In genomic region chr12:70129105-70129504, GRCm38 (mm10) we compare ENCODE assay signal across 12 mouse cellular contexts. TPM values are rescaled to one million over a fixed set of nuclear protein-coding genes. Genes with fewer than 3 reads are reported as not detected.
DNase-seq lines count a peak whose midpoint lies in the region; ATAC-seq and TF ChIP-seq lines count a peak whose summit lies in the region.
"Had no signal": no experiment of that assay in that cellular context is flagged by ENCODE, and none has a peak within 500 bp of the region (broad histone marks: within the 10 kb centered on the region; RNA-seq: fewer than 3 reads in every experiment).

No protein-coding gene starts in this region.

- TF ChIP-seq EP300 in liver, postnatal 0 days (IDR thresholded peaks at IDR 0.05; ENCODE audit: low read depth) = no peak

- H3K27me3 ChIP-seq in liver, postnatal 0 days (ENCODE audit: insufficient read depth, low read length) = no peaks in the 10 kb centered on the region
- H3K27me3 ChIP-seq in liver, embryonic 11.5 days (replicated peaks; ENCODE audit: control insufficient read depth, insufficient read depth, low read length) = no peaks in the 10 kb centered on the region; the same call in 1 of the 2 replicates
- H3K27me3 ChIP-seq in forebrain, embryonic 13.5 days = 0 out of 2 replicates have a peak, but pooled peaks cover 2% of the 10 kb centered on the region
- H3K27me3 ChIP-seq: embryonic facial prominence, embryonic 15.5 days; hindbrain, embryonic 15.5 days had no signal

- no peak overlapping the region for H3K27ac ChIP-seq in liver, postnatal 0 days (ENCODE audit: low read depth)
- no peak overlapping the region for H3K27ac ChIP-seq in liver, embryonic 11.5 days (ENCODE audit: low read depth, low read length)
- H3K27ac ChIP-seq in forebrain, embryonic 13.5 days = no peak overlapping the region
- H3K27ac ChIP-seq: embryonic facial prominence, embryonic 15.5 days; hindbrain, embryonic 15.5 days had no signal

- H3K4me1 ChIP-seq in liver, postnatal 0 days (ENCODE audit: insufficient read depth) = no peaks in the 10 kb centered on the region
- no peaks in the 10 kb centered on the region for H3K4me1 ChIP-seq in liver, embryonic 11.5 days (replicated peaks; ENCODE audit: control insufficient read depth, insufficient read depth, low read length)
- H3K4me1 ChIP-seq in forebrain, embryonic 13.5 days = no peaks in the 10 kb centered on the region
- H3K4me1 ChIP-seq: embryonic facial prominence, embryonic 15.5 days had no signal

- TF ChIP-seq CTCF in liver, postnatal 0 days (IDR thresholded peaks at IDR 0.05; ENCODE audit: low read depth) = peak; percentile 48

- H3K9me3 ChIP-seq in liver, postnatal 0 days (ENCODE audit: low read length) = no peaks in the 10 kb centered on the region
- H3K9me3 ChIP-seq in liver, embryonic 11.5 days (ENCODE audit: control insufficient read depth, low read length) = no peaks in the 10 kb centered on the region
- H3K9me3 ChIP-seq in forebrain, embryonic 13.5 days (replicated peaks) = no peaks in the 10 kb centered on the region
- H3K9me3 ChIP-seq: embryonic facial prominence, embryonic 15.5 days; hindbrain, embryonic 15.5 days had no signal

- no peaks in the 10 kb centered on the region for H3K36me3 ChIP-seq in liver, postnatal 0 days (replicated peaks; ENCODE audit: insufficient read depth, low read length)
- H3K36me3 ChIP-seq in liver, embryonic 11.5 days (ENCODE audit: control insufficient read depth, insufficient read depth, low read length) = no peaks in the 10 kb centered on the region
- H3K36me3 ChIP-seq in forebrain, embryonic 13.5 days (ENCODE audit: poor library complexity, severe bottlenecking) = no peaks in the 10 kb centered on the region
- H3K36me3 ChIP-seq: embryonic facial prominence, embryonic 15.5 days; hindbrain, embryonic 15.5 days had no signal

- 26% methylated on average over 5 of the region's 5 CpGs for whole genome bisulfite sequencing in liver, postnatal 0 days (ENCODE audit: insufficient replicate concordance)
- WGBS in liver, embryonic 11.5 days = 44% methylated on average over 5 of the region's 5 CpGs
- WGBS in forebrain, embryonic 13.5 days = 68% methylated on average over 5 of the region's 5 CpGs

- H3K9ac ChIP-seq in liver, postnatal 0 days (replicated peaks) = no peak overlapping the region
- no peak overlapping the region for H3K9ac ChIP-seq in liver, embryonic 11.5 days (ENCODE audit: low read depth, low read length)
- H3K9ac ChIP-seq in forebrain, embryonic 13.5 days = no peak overlapping the region
- H3K9ac ChIP-seq: embryonic facial prominence, embryonic 15.5 days; hindbrain, embryonic 15.5 days had no signal

- DNase-seq in frontal cortex, postnatal 10 days (ENCODE audit: low spot score in 2 of 2) = no peak
- no peak for DNase-seq in liver, postnatal 0 days
- DNase-seq in liver, embryonic 11.5 days (ENCODE audit: low spot score) = no peak
- DNase-seq in T-cell, adult 2 months (ENCODE audit: low spot score) = peak; percentile 40
- DNase-seq in naive thymus-derived CD4-positive, alpha-beta T cell, adult 2 months (ENCODE audit: low read depth) = peak; percentile 71
- DNase-seq in natural killer cell, adult 2 months (ENCODE audit: low spot score in 2 of 2) = no peak

- H3K4me2 ChIP-seq in liver, postnatal 0 days (ENCODE audit: low read depth, low read length) = no peak overlapping the region
- H3K4me2 ChIP-seq in liver, embryonic 11.5 days = no peak overlapping the region
- H3K4me2 ChIP-seq in forebrain, embryonic 13.5 days = no peak overlapping the region
- H3K4me2 ChIP-seq: embryonic facial prominence, embryonic 15.5 days; hindbrain, embryonic 15.5 days had no signal

- ATAC-seq in frontal cortex, adult (ENCODE audit: low TSS enrichment) = peak; percentile 50; the same call in 1 of the 2 replicates
- no peak for ATAC-seq in liver, postnatal 0 days
- no peak; the same call in 1 of the 2 replicates for ATAC-seq in liver, embryonic 11.5 days (replicated peaks; ENCODE audit: low FRiP score)
- ATAC-seq in forebrain, embryonic 13.5 days = no peak

- no peak overlapping the region for H3K4me3 ChIP-seq in liver, postnatal 0 days (ENCODE audit: low read depth, low read length)
- no peak overlapping the region for H3K4me3 ChIP-seq in liver, embryonic 11.5 days (ENCODE audit: low read depth, low read length)
- no peak overlapping the region for H3K4me3 ChIP-seq in forebrain, embryonic 13.5 days
- H3K4me3 ChIP-seq: embryonic facial prominence, embryonic 15.5 days; hindbrain, embryonic 15.5 days had no signal

RNA-seq across cellular contexts. Expression of gene Nin, which starts 15.6 kb away (rescaled TPM):
- 1.9 and 2.9 TPM in 2 replicates for polyA plus RNA-seq in liver, postnatal 0 days (2015; fragmentation: Nextera tagmentation; extraction: Ambion mirVana)
- 7.7 and 9.4 TPM in 2 replicates for polyA plus RNA-seq in liver, embryonic 11.5 days (2014; fragmentation: Nextera tagmentation; extraction: Ambion mirVana)
- polyA plus RNA-seq in forebrain, embryonic 13.5 days (2015; fragmentation: Nextera tagmentation; extraction: Ambion mirVana) = 14.1 and 14.5 TPM in 2 replicates

RNA-seq across cellular contexts. Expression of gene Abhd12b, which starts 24.8 kb away (rescaled TPM):
- polyA plus RNA-seq in liver, postnatal 0 days (2015; fragmentation: Nextera tagmentation; extraction: Ambion mirVana) = not detected in 2 replicates
- 0.12 TPM in 1 of 2 replicates, not detected in the other for polyA plus RNA-seq in liver, embryonic 11.5 days (2014; fragmentation: Nextera tagmentation; extraction: Ambion mirVana)
- polyA plus RNA-seq in forebrain, embryonic 13.5 days (2015; fragmentation: Nextera tagmentation; extraction: Ambion mirVana) = not detected in 2 replicates
- polyA plus RNA-seq: C2C12; hindbrain, embryonic 15.5 days; liver, embryonic 16.5 days had no signal

Comparison
In these comparisons a context has a peak if more than half of its experiments do, and no peak if none do; other contexts are left out.
1. DNase-seq: peak in T-cell, adult 2 months (single experiment) and naive thymus-derived CD4-positive, alpha-beta T cell, adult 2 months (single experiment); none in frontal cortex, postnatal 10 days (0 of 2), liver, postnatal 0 days (single experiment), liver, embryonic 11.5 days (single experiment) and natural killer cell, adult 2 months (0 of 2).